Mouse (Mus musculus) cerebellum, postnatal 10 days (tissue): ENCODE data around the gene Npcd.

Experiments
- DNase-seq, 2 experiments: peaks; one replicate each; pipeline ENCODE4 v3.0.0; 2021; ENCODE audit warnings: mixed read lengths in 2 of 2

The Npcd gene

DNA sequence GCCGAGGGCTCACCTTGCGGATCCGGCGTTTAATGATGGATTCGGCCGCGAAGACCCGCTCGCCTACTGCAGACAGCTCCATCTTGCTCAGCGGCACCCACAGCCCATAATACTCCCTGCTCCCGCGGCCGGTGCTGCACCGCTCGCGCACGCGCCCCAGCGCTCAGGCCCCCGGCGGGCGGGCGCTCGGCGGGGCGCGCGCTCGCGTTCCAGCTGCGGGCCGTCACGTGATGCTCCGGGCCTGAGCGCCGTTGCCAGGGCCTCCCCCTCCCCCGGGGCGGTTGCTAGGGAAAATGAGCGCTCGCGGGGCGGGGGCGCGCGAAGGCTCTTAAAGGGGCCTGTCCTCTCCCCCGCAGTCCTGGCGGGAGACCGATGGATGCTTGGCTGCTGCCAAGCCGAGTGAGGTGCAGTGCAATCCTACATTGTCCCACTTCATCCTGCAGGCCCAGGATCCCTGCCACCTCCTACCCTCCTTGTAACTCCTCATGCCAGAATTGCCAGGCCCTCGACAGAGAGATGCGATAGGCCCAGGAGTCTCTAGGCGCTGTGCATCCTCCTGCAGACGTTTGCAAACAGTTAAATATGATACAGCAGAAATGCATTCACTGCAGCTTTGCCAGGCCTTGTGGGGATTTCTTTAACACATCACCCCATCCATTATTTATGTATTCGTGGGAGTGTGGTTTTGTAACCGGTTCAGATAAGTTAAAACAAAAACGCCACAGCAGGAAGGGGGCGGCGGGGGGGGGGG, at the start of gene Npcd, which contains the start of gene Cbx6:
Gene Npcd (minus strand): TSS at position 108 of the 751 bp plus-strand sequence.
Gene Cbx6 (minus strand): TSS at position 559 of the 751 bp plus-strand sequence.
- DNase-seq: peak; percentile 100

DNA sequence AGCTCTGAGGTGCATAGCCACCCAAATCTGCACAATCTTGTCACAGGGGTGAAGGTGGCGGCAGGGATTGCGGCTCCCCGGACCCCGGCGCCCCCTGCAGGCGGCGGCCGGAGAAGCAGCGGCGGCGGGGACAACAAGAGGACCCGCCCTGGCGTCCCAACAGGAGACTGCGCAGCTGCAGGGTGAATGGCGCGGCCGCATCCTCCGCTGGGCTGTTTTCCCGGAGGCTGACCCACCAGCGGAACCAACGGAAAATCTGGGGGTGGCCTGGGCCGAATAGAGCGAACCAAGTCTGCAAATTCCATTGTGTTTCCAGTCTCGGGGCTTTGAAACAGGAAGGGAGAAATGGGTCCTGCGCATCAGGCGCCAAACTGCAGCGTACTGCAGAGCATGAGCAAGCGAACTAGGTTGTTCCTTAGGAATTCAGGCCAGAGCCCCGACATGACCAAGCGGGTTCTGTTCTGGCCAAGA, 49.4 kb upstream of the Npcd start:
- DNase-seq: peak; percentile 97

DNA sequence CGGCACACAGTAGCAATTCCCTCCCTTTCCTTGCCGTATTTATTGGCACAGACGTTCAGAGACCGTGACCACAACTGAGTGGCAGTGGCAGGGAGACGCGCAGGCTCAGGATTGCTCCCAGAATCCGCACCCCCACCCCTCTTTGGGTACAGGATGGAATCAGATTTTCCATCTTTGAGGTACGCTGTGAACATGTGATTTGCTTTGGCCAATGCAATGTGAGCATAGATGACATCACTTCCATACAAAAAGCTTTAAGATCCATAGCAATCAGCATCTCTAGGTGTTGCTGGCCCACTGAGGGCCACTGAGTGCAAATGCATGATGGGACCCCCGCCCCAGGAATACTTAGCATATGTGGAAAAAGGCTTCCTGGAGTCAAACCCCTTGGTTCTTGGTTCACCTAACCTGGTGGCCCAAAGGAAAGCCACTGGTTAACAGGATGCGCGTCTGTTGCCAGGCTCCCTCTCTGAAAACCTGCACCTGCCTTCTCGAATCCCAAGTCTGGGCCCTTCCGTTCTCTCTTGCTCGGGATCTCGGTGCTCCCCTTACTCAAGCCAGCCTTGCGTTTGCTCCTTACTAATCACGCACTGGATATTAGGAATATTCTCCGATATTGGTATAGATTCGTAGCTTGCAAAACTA, 48.7 kb upstream of the Npcd start:
- DNase-seq: peak; percentile 63 to 73

DNA sequence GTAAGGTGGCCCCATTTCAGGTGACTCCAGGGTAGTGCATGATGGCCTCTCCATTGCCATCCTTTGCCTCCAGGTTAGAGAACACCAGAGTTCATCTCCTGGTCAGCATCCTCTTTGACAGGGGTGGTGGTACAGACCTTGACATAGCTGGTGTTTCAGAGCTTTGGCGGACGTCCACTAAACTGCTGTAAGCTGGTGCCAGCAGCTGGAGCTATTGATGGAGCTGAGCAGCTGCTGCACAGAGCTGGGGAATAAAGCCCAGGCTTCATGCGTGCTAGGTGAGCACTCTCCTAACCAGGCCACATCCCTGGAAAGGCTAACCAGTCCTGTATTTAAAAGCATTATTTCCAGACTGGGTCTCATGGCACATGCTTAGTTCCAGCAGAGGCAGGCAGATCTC, 46.4 kb upstream of the Npcd start:
- DNase-seq: no peak

DNA sequence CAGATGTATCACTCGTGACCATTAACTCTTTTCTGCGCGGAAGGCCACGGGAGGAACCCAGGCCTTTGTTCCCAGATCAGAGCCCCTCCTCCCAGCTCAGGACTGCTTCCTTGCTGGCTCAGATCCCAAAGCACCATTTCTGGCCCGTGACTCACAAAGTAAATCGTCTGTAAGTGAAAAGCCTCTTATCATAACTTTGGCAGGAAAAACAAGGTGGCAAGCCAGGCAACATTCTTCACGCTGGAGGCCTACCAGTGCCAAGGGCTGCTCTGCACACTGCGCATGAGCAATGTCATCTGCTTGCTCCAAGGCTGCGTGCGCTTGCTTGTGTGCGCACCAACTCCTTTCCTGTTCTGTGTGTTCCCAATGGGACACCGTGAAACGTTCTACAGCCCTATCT, 45.3 kb upstream of the Npcd start:
- peak; percentile 94 for DNase-seq

DNA sequence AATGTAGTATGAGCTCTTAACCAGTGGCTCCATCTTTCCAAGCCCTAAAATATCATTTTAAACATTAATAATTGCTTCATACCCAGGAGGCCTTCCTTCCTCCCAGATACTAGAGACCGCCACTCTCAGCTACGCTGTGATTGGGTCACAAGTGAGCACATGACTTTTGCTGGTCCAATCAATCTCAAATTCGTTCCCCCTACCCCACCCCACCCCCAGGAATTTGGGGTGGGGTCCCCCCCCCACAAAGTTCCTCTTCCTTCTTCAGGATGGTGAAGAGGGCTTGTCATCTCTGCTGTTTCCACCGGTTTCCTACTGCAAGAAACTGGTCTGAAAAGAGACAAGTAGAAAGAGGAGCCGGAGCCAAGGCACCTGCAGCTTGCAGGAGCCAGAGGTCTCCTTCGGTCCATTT, 44.7 kb upstream of the Npcd start:
- peak in 1 of 2 experiments; percentile 26 for DNase-seq

DNA sequence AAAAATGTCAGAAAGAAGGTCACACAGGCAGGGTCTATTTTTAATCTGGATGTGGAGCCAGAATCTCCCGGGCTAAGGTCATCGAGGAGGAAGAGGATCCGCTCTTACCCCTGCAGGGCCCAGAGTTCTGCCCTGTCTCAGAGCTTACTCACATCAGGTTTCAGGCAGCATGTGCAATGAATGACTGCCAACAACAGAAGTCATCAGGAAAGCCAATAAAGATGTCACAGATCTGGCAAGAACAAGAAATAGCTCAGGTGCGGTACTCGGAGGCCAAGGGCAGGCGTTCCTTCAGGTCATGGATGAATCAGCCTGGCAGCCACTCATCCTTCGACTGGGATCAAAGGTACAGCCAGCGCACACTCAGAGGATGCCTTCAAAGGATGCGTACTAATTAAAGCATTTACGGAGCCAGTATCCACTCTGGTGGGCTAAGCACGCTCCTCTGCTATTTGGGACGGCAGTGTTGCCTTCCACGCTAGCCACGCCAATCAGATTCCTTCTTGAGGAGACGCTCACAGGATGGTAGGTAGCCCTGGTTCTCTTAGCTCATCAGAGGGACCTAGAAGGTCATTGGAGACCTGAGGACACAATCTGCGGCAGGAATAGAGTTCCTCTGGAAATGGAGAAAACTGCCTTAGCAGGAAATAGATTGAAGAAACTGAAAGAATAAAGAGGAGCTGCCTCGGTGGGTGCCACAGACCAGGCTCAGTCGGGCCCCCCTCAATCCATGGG, 41.4 kb upstream of the Npcd start:
- DNase-seq: peak; percentile 62 to 74

DNA sequence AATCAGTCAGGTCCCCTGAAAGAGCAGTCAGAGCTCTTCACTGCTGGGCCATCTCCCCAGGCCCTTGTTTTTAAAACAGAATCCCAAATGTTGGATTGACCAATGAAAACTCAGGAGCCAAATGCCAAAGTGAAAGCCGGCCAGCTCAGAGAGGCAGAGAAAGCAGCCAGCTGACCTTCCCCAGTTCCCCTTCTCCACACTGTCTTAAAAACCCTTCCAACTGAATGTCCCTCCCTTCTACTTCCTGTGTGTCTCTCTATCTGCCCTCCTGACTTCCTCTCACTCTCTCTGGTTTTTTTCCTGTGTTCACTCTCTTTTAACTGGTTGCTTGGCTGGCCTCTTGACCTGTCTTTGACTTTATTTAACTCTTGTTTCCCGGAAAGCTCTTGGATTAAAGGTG, 40.0 kb upstream of the Npcd start:
- DNase-seq: no peak

DNA sequence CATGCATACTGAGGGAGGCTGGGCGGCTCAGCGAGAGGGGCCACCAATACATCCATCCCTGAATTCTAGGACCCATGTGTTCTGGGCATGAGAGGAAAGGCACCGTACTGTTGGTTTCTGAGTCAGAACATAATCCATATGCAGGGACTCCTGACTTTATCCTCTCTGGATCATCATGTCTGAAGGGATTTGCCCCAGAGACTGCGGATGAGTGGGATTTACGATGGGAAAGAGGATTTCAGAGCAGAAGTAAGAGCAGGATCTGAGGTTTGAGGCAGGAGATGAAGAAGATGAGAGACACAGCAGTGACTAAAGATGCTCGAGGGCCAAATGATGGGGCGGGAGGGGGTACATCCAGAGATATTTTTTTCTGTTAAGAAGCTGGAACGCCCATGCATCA, 39.5 kb upstream of the Npcd start:
- DNase-seq: no peak

DNA sequence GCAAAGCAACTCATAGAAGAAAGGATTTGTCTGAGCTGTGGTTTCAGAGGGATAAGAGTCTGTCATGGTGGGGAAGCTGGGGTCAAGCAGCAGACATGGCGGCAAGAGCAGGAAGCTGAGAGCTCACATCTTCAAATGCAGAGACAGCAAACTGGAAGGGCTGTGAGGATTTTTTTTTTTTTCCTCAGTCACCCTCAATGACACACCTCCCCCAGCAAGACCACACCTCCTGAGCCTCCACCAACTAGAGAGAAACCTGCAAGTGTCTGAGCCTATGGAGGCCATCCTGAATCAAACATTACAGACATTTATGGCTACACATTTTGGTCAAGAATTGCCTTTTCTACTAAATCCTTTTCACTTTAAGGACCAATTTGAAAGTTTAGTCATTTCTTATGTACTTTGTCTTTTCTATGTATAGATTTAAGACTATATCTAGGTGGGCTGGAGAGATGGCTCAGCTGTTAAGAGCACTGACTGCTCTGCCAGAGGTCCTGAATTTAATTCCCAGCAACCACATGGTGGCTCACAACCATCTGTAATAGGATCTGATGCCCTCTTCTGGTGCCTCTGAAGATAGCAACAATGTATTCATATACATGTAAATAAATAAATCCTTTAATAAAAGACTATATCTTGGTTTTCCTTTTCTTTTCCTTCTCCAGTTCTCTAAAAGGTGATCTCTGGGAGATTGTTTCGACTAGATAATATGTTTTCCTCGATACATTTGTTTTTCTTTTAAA, 33.4 kb upstream of the Npcd start:
- no peak for DNase-seq

DNA sequence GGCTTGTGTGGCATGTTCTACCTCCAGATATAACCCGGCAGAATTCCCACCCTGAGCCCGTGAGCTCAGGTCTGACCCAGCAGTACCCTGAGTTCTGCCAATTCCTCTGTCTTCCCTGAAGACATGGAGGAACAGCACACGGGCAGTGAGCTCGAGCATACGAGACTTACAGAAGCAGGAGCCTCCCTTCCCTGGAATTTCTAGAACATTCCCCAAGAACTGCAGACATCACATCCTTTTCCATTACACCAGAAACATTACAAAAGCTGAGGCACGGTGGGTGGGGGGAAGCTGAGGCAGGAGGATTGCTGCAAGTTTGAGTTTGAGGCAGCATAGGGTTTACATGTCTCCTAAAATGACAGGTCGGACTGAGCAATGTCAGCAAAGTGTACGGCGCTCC, 25.8 kb upstream of the Npcd start:
- peak in 1 of 2 experiments; percentile 43 for DNase-seq

DNA sequence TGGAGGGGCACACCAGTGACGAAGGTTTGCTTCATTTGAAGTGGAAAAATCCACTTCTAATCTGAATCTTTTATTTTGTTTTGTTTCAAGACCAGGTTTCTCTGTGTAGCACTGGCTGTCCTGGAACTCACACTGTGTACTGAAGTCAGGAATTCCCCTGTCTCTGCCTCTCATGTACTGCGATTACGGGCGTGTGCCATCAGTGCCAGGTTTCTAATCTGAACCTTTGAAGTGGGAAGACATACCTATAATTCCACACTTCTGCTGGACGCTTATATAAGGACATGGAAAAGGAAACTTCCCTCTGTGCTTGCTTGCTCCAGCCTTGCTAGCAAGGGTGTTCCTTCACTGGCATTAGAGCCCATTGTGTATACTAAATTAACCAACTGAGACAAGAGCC, 24.9 kb upstream of the Npcd start:
- DNase-seq: no peak

DNA sequence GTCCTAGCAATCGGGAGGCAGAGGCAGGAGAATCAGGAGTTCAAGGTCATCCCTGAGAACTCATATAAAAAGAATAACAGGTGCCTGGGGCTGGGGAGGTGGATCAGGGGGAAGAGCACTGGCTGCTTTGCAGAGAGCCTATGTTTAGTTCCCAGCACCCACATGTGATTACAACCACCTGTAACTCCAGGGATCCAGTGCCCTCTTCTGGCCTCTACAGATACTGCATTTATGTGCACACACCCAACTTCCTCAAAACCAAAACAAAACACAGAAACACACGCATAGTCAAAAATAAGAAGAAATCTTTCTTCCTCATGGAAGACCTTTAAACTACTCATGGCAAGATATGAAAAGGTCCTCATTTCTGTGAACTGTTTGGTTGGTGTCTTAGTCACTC, 16.1 kb upstream of the Npcd start:
- DNase-seq: no peak

DNA sequence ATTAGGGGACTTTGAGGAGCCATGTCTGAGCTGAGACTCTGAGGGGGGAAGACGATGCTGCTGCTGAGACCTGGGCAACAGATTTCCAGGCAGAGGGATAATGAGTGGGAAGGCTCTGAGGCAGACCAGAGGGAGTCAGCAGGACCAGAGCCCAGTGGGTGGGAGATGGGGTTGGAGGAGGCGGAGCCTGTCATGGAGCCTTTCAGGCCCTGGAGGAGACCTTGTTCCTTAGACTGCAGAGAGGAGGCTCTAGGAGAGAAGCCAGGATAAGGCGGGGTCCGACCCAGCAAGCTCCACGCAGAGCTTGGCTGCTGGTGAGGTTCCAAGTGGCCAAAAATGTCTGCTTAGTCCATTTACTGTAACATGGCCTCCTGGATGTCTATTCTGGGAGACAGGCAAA, 13.1 kb upstream of the Npcd start:
- DNase-seq: peak; percentile 62 to 64

DNA sequence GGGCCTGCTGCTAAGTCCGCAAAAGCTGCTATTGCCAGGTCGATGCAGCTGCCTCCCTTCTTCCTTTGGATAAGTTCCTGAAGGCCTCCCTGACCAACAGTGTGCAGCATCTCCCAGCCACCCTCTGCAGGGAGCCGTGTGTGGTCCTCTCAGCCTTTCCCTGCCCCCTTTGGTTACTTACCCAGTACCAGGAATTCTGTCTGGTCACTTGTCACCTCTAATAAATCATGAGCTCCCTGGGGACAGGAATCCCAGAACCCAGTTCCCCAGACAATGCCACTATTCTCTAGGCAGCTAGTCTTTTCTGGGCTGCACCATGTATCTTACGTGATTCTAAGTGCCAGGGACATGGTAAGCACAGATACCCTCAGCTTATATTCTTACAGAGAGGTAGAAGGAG, 11.9 kb upstream of the Npcd start:
- DNase-seq: peak; percentile 12 to 16

DNA sequence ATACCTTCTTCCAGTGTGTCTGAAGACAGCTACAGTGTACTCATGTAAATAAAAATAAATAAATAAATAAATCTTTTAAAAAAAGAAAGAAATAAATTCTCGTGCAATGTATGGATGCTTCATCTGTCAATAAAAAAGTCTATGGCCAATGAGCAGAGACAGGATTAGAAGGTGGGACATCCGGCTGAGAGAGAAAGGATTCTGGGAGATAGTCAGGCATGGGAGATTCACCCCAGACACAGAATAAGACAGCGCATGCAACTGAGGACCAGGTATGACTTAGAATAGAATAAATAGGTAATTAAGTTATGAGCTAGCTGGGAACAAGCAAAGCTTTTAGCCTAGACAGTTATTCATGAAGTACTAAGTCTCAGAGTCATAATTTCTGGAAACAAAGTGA, 8.9 kb upstream of the Npcd start:
- DNase-seq: no peak

DNA sequence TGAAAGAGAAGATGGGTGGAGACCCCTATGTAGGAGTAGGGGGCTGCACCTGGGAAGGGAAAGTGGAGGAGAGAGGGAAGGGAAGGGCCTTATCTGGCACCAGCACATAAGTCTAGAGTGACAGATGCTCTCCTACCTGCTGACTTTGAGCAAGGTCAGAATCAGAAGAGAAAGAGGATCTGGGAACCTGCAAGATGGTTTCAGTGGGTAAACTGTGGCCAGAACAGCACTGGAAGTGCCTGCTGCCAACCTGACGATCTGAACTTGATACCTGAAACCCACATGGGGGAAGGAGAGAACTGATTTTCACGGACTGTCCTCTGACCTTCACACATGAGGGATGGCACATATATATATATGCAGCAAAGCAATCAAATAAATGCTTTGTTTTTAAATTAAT, 6.2 kb upstream of the Npcd start:
- DNase-seq: no peak

DNA sequence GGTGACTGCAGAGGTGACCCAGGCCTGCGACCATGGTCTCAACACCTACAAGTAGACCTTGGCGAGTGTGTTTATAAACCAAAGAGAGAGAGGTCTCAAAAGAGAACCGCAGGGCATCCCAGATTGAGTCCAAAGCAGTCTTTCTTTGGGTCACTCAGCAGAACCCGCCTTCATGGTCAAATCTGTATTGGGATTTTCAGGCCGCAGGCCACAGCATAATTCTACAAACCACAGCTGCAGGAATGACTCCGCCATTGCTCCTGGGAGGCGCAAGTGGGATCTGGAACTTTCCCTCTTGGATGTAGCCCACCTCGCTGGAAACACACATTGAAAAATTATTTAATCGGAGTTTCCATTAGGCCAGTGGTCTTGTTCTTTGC, 834 bp upstream of the Npcd start:
- peak in 1 of 2 experiments; percentile 25 for DNase-seq

DNA sequence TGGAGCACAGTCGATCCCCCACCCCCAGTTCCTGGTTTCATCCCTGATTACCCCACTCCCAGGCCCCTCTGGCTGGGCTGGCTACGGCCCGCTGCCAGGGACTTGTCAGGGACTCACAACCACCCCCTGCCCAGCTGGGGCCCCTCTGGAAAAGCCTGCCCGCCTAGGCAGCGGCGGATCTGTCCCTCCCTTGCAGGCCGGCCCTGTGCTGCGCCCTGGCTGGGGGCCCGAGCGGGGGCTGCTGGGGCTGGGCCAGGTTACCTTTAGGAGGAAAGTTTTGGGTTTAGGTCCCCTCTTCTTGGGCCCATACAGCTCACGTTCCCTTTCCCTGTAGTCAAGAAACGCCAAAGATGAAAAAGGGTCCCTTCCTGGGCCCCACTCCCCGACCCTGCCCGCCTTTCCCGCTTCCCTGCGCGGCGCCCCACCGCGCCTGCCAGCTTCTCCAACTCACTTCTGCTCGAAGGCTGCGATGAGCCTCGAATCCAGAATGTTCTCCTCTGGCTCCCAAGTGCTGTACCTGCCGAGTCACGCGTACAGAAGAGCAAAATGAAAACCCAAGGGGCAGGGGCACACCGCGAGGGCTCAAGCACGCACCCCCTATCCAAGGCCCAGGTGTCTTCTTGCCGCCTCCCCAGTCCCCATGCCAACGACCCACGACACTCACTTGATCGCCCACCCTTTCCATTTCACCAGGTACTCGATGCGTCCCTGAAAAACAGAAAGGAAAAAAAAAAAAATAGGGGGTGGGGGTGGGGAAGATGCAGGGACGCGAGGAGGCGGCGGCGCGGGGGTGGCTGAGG, 586 bp downstream of the Npcd start:
- peak; percentile 74 to 76 for DNase-seq

DNA sequence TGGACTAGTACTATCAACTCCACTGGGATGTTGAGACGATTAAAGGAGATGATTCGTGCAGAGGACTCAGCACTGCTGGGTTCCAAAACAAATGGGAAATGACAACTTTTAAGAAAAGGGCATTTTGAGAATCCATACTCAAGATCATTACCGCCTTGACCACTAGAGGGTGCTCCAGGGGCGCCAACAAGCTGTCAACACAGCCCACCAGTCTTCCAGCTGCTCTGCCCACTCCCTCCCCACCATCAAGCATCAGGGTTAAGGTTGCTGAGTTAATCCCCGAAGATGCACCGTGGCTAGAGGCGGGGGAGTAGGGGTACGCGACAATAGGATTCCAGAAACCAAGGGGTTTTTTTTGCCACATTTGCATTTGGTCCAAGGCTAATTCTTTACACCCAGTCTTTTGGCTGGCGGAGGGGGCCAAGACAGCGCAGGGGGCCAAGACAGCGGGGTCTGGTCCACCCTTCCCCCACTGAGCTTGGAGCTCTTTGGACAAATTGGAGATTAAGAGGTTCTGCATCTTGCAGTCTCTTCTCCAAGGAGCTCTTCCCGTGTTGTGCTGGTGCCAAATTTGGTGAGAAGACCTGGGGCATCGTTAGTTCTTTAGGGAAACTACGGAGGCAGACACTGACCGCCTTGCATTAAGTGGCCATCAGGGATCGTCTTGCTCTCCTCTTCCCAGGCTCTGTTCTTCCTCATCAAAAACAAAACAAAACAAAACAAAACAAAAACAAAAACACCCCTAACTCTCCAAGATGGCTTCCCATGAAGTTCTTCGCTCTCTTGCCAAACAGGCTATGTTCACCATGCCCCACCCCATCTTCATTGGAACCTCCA, 1.8 kb downstream of the Npcd start:
- DNase-seq: peak; percentile 93 to 95

DNA sequence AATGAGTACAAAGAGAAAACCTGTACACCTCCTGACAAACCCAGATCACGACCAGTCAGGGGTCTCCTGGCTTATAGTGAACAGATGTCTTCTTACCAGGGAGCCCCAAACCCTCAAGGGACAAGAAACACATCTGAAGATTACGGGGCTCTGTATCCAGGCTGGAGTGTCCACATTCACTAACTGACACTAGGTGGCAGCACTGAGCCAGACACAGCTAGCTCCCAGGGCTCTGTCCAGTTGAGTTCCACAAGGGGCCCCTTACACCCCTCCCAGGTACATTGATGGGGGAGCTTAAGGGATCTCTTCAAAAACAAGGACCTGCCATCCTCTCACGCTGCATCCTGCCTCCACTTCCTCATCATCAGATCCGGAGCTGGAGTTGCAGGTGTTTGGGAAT, 3.6 kb downstream of the Npcd start:
- peak; percentile 89 to 93 for DNase-seq
